Mouse (Mus musculus) heart, adult 11 months (tissue): ENCODE measurements around the gene Zfp91.

Source experiments
- DNase-seq: peaks from one replicate; pipeline ENCODE4 v3.0.0; 2022

The Zfp91 gene

GRCm38 (mm10) chr19:12795511-12796327 is at the start of gene Zfp91, which contains the start of gene Lpxn:
Gene Zfp91 (minus strand): TSS chr19:12796126.
Gene Lpxn (plus strand): TSS chr19:12796193.
- peak; percentile 100 for DNase-seq

GRCm38 (mm10) chr19:12838507-12838906 is 42.6 kb upstream of the Zfp91 start:
- DNase-seq, result no peak

- DNase-seq, result no peak
Measured at GRCm38 (mm10) chr19:12833625-12834024, 37.7 kb upstream of the Zfp91 start.

DNA sequence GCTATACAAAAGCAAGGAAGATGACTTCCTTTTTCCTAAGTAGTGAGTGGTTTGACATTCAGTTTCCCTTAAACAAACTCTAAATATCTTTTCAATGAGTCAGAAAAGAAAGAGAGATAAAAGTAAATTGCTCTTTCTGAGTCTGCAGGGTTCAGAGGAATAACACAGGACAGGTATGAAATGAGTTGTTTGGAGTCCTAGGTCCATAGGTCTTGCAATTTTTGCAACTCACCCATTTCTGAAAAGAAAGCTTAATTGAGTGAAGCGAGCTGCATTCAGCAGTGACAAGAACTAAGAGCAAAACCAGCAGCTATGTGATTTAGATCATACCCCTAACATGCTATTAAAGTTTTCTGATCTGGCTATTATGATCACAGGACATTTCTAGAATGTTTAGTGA is 35.6 kb upstream of the Zfp91 start:
- no peak for DNase-seq

DNA sequence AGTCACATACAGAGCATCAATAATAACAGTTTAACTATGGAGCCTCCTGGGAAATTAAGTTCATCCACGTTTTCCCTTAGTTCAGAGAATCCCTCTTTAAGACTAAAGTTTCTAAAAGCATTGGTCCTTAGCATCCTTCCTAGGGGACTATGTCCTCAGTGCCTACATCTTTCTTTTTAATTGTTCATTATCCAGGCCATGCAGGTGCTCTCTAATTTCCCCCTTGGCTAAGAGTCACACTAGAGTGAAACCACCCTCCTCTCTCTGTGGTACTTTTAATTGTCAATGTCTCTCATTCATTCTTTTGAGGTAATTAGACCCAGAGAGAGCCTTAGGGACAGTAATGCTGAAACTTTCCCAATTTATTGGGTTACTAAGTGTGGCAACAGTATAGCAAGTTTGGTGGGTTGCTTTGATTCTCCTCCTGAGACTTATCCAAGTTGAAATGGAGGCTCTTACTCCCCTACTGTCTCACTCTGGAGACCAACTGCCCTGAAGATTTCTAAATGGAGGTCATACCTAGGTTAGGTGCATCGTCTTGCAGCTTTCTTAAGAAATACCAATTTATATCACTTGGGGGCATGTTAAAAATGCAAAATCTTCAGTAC is 35.0 kb upstream of the Zfp91 start:
- DNase-seq, result no peak

GRCm38 (mm10) chr19:12824549-12824948 is 28.6 kb upstream of the Zfp91 start:
- no peak for DNase-seq

- no peak for DNase-seq
Measured at GRCm38 (mm10) chr19:12820383-12820782, 24.5 kb upstream of the Zfp91 start.

GRCm38 (mm10) chr19:12818507-12818906 is 22.6 kb upstream of the Zfp91 start:
- DNase-seq, result no peak

- DNase-seq, result no peak
Measured at GRCm38 (mm10) chr19:12813883-12814282, 18.0 kb upstream of the Zfp91 start.

GRCm38 (mm10) chr19:12812644-12813364 is 16.9 kb upstream of the Zfp91 start:
- peak; percentile 74 for DNase-seq

DNA sequence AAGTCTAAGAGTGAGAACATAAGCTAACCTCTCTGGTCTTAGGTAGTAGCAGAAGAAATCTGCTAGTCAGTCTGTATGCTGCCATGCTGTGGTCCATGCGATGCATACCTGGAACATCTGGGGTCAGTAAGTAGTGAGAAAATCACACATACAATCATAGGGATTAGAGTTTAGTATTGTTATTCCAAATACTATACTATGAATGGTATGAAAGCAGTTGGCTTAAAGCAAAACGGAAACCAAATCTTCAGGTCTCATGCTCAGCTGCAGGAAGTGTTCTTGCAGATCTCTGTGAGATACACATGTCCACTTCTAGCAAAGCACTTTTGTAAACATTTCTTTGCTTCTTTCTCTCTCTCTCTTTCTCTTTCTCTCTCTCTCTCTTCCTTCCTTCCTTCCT is 10.3 kb upstream of the Zfp91 start:
- DNase-seq, result no peak

GRCm38 (mm10) chr19:12805730-12806129 is 9.8 kb upstream of the Zfp91 start:
- peak; percentile 70 for DNase-seq

- no peak for DNase-seq
Measured at GRCm38 (mm10) chr19:12804237-12804636, 8.3 kb upstream of the Zfp91 start.

GRCm38 (mm10) chr19:12802830-12803229 is 6.9 kb upstream of the Zfp91 start:
- DNase-seq, result peak; percentile 76

- DNase-seq, result peak; percentile 73
Measured at GRCm38 (mm10) chr19:12801046-12801445, 5.1 kb upstream of the Zfp91 start.

GRCm38 (mm10) chr19:12800621-12801020 is 4.7 kb upstream of the Zfp91 start:
- no peak for DNase-seq

DNA sequence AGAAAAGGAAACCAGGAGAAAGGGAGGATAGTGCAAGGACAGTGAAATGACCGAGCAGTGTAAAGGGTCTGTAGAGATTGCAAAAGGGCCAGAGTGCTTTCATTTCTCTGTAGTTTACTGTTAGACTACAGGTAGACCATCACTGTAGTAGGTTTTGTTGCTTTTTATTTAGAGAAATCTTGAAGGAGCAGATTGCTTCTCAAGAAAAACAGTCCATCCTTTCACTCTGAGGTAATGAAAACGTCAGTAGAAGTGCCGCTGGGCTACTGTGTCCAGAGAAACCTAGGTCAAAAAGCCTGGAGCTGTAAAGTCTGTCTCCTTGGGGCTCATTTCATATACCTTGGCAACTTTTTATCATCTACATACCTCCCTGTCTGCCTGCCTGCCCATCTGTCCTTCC is 3.2 kb upstream of the Zfp91 start:
- DNase-seq, result no peak

DNA sequence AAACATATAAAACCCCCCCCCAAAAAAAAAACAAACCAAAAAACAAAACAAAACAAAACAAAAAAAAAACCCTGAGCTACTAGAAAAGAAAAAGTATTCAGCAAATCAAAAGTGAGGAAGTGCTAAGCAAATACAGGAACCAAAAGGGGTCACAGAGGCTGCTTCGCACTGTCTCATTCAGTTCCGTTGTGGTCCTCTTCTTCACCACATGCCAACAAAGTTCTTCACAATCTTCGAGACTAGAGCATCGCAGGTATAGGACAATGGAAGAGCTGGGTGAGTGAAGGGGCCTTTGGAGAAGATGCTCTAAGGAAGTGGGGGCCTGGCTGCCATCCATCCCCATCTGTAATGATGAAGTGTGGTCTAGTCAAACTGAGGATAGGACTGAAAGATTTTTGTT is 2.5 kb upstream of the Zfp91 start:
- peak; percentile 91 for DNase-seq

DNA sequence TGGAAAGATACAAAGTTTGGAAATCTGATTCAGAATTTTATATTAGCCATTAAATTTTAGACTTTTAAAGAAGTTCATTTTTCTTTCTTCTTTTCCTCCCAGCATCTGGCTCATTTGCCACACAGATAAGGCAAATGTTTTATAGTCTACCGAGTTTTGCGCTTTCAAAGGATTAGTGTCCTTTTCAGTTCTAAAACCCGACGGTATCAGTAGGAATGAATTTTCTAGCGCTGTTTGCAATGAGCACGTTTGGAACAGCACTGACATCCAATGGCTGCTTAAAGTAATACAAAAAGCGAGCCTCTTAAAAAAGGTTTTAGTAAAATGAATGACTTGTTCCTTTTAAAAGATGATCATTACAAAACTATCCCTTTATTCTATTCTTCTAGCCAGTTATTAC is 1.1 kb upstream of the Zfp91 start:
- no peak for DNase-seq

GRCm38 (mm10) chr19:12796328-12796931 is 504 bp upstream of the Zfp91 start:
- DNase-seq, result peak; percentile 97

DNA sequence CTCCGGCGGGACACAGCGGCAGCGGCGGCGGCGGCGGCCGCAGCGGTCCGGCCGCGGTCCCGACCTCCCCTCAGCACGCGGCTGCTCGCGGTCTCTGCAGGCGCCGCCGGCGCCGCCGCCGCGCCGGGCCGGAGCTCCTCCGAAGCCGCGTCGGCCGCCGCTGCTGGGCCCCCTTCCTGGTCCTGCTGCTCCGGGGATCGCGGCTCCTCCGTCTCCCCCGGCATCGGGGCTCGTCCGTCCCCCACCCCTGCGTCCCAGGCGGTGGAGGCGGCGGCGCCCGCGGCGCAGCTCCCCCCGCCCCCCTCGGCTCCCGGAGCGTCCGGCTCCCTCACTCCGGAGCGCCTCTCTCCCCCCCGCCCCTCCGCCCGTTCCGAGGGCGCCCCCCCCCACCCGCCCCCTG is 816 bp downstream of the Zfp91 start:
- DNase-seq, result no peak

- peak; percentile 99 for DNase-seq
Measured at GRCm38 (mm10) chr19:12794056-12795044, 1.6 kb downstream of the Zfp91 start.
